Mouse (Mus musculus) T-cell, adult 2 months (primary cell): ENCODE measurements around the gene Vmn1r130.
"Not testable (repeated sequence)": the region's sequence is repeated elsewhere in the genome, so short reads cannot be mapped to it uniquely, and the experiment has no call there.

Source experiments
- DNase-seq: peaks from one replicate; pipeline ENCODE4 v3.0.0; 2022; ENCODE audit warnings: low spot score

Gene Vmn1r130

DNA sequence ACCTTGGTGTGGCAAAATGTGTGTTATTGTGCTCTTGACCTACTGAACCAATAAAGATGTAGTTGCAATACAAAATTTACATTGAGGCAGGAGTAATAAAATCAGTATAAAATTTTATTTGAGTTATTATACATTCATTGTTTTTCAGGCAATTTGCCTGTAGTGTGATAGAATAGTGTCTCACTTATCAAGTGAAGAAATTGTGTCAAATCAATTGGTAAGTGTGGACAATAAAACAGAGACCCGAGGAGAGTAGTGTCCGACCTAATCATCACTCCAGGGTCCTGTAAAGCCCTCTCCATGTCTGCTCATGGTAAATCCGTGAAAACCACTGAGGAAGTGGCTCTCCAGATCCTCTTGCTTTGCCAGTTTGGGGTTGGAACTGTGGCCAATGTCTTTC, at the start of gene Vmn1r130:
Gene Vmn1r130, plus strand, starts transcription at position 301 of the 400 bp plus-strand sequence.
- DNase-seq: not testable (repeated sequence)

DNA sequence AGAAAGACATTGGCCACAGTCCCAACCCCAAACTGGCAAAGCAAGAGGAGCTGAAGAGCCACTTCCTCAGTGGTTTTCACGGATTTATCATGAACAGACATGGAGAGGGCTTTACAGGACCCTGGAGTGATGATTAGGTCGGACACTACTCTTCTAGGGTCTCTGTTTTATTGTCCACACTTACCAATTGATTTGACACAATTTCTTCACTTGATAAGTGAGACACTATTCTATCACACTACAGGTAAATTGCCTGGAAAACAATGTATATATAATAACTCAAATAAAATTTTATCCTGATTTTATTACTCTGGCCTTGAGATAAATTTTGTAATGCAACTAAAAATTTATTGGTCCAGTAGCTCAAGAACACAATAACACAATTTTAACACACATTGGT, 34.4 kb downstream of the Vmn1r130 start, which contains the start of gene Vmn1r131:
Gene Vmn1r131, minus strand, starts transcription at position 101 of the 400 bp plus-strand sequence.
- DNase-seq: not testable (repeated sequence)
